Mouse (Mus musculus): ENCODE measurements around the gene Slc27a3.

The Slc27a3 gene

GRCm38 (mm10) chr3:90340177-90340576, 49.6 kb downstream of the Slc27a3 start:
- no peak for DNase-seq (ENCODE audit: inconsistent ontology term)

GRCm38 (mm10) chr3:90338190-90338589, 51.5 kb downstream of the Slc27a3 start:
- DNase-seq (ENCODE audit: inconsistent ontology term) = no peak

- DNase-seq (ENCODE audit: inconsistent ontology term) = no peak
These were observed 54.2 kb downstream of the Slc27a3 start for GRCm38 (mm10) chr3:90335517-90335916.
